Mouse (Mus musculus) duodenum, adult 2 months (tissue): Measurements from ENCODE around the gene Wnt8b. TPM values are rescaled to one million over a fixed set of nuclear protein-coding genes. Genes with fewer than 3 reads are reported as not detected.

Experiments used
- polyA plus RNA-seq: library from polyadenylated mRNA; depleted of rRNA; stranded (reverse); fragments of >200 nt; gene quantifications from 2 replicates; pipeline ENCODE4 v1.2.3, GENCODE M21; 2012; ENCODE audit warnings: low replicate concordance; rRNA removed

Wnt8b gene
- polyA plus RNA-seq, result not detected in 2 replicates

GRCm38 (mm10) chr19:44493128-44493527 lies at the start of gene Wnt8b:
Wnt8b (plus strand) TSS chr19:44493472.

GRCm38 (mm10) chr19:44545321-44546041 lies 52.2 kb downstream of the Wnt8b start, which contains the start of gene Sec31b:
Sec31b (minus strand) TSS chr19:44545864.

DNA sequence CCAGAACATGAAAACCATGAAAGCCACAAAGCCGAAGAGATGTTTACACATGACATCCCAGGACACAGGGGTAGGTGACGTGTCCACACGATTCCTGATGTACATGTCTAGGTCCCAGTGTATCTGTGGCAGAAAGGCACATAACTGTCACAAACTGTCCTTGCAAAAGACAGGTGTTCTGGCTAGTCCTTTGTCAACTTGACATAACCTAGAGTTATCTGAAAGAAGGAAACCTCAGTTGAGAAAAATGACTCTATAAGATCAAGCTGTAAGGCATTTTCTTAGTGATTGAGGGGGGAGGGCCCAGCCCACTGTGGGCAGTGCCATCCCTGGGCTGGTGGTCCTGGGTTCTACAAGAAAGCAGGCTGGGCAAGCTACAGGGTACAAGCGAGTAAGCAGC lies 59.5 kb downstream of the Wnt8b start, which contains the start of gene Gm20538:
Gene Gm20538 (minus strand): TSS at position 101 of the 400 bp plus-strand sequence.

GRCm38 (mm10) chr19:44554861-44555590 lies 61.8 kb downstream of the Wnt8b start, which contains the start of gene Ndufb8:
Ndufb8 (minus strand) TSS chr19:44555440.

GRCm38 (mm10) chr19:44562652-44563206 lies 69.5 kb downstream of the Wnt8b start, which contains the start of gene Hif1an:
Hif1an (plus strand) TSS chr19:44562850.

Other genes starting within 250 kb of the Wnt8b start
- gene Scd2, start 199.8 kb upstream of the Wnt8b start, polyA plus RNA-seq, result 9.5 and 29.2 TPM in 2 replicates
- 0.04 and 0.09 TPM in 2 replicates for gene Scd4, start 160.4 kb upstream of the Wnt8b start, polyA plus RNA-seq
- 43.2 and 112 TPM in 2 replicates for gene Scd1, start 85.6 kb upstream of the Wnt8b start, polyA plus RNA-seq
- gene Sec31b, start 52.4 kb downstream of the Wnt8b start, polyA plus RNA-seq, result 0.69 and 2.8 TPM in 2 replicates
- gene Gm20538, start 59.4 kb downstream of the Wnt8b start, polyA plus RNA-seq, result not detected in 2 replicates
- gene Ndufb8, start 62.0 kb downstream of the Wnt8b start, polyA plus RNA-seq, result 634 and 747 TPM in 2 replicates
- 7.2 and 9.6 TPM in 2 replicates for gene Hif1an, start 69.4 kb downstream of the Wnt8b start, polyA plus RNA-seq